Mouse (Mus musculus): ENCODE results near the gene Adck2.

The Adck2 gene

GRCm38 (mm10) chr6:39559276-39559939 is 14.3 kb upstream of the Adck2 start:
- no peak for DNase-seq

GRCm38 (mm10) chr6:39562166-39563015 is 11.3 kb upstream of the Adck2 start:
- peak; percentile 75 to 84 for DNase-seq

GRCm38 (mm10) chr6:39567528-39567927 is 6.1 kb upstream of the Adck2 start:
- DNase-seq, result peak in 1 of 2 experiments; percentile 30

- DNase-seq, result no peak
These were observed 3.2 kb upstream of the Adck2 start for GRCm38 (mm10) chr6:39570426-39570825.

GRCm38 (mm10) chr6:39574555-39574869 is 839 bp downstream of the Adck2 start:
- DNase-seq, result no peak

GRCm38 (mm10) chr6:39574951-39575350 is 1.3 kb downstream of the Adck2 start:
- DNase-seq, result no peak

GRCm38 (mm10) chr6:39579552-39579951 is 5.9 kb downstream of the Adck2 start:
- DNase-seq, result no peak

- no peak for DNase-seq
These were observed 6.9 kb downstream of the Adck2 start for GRCm38 (mm10) chr6:39580558-39580957.

- DNase-seq, result no peak
These were observed 7.6 kb downstream of the Adck2 start for GRCm38 (mm10) chr6:39581087-39581784.

GRCm38 (mm10) chr6:39585517-39585916 is 11.8 kb downstream of the Adck2 start, which contains the start of gene Gm42420:
Gene Gm42420, plus strand, starts transcription at chr6:39585753.
- DNase-seq, result no peak

GRCm38 (mm10) chr6:39591481-39591880 is 17.8 kb downstream of the Adck2 start:
- no peak for DNase-seq

- DNase-seq, result peak; percentile 95
These were observed 18.9 kb downstream of the Adck2 start, which contains the start of gene Ndufb2 for GRCm38 (mm10) chr6:39592401-39593214. Gene Ndufb2, plus strand, starts transcription at chr6:39592574.

GRCm38 (mm10) chr6:39600851-39601250 is 27.2 kb downstream of the Adck2 start:
- peak in 1 of 2 experiments; percentile 5 for DNase-seq

- no peak for DNase-seq
These were observed 28.2 kb downstream of the Adck2 start for GRCm38 (mm10) chr6:39601828-39602227.

GRCm38 (mm10) chr6:39604565-39604964 is 30.9 kb downstream of the Adck2 start:
- no peak for DNase-seq

- no peak for DNase-seq
These were observed 32.4 kb downstream of the Adck2 start for GRCm38 (mm10) chr6:39606056-39606455.

- peak in 1 of 2 experiments; percentile 13 for DNase-seq
These were observed 33.2 kb downstream of the Adck2 start for GRCm38 (mm10) chr6:39606862-39607261.

GRCm38 (mm10) chr6:39607365-39607764 is 33.7 kb downstream of the Adck2 start:
- no peak for DNase-seq

GRCm38 (mm10) chr6:39610207-39610606 is 36.5 kb downstream of the Adck2 start:
- DNase-seq, result no peak

GRCm38 (mm10) chr6:39611296-39611695 is 37.6 kb downstream of the Adck2 start:
- DNase-seq, result no peak

Measured in lung, adult 18-20 months (tissue).